Mouse (Mus musculus): Measurements from ENCODE around the gene Naa50.

Naa50 gene

DNA sequence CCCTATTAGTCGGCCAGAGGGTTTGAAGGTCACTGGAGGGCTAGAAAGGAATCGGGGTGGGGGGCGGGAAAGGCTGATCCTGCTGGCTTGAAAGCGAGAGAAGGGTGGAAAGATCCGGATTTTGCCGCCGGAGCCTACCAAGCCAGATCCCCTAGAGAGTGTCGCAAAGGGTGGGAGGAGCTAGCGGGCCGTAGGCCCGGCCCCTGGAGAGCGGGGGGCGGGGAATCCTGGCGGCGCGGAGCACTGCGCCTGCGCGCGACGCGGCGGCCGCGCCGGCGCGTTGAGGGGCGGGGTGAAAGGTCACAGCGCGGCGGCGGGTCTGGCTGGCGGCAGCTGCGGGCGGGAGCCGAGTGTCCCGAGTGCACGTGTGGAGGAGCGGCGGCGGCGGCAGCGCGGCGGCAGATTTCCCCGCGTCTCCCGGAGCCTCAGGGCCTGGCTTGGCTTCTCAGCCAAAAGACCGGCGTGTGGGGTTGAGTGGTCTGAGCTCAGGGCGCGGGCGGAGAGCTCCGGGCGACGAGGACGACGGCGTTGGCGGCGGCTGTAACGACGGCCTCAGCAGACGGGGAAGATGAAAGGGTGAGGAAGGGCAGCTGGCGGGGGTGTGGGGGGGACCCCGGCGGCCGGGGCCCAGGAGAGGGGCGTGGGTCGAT lies at the start of gene Naa50, which contains the start of gene Atp6v1a:
Gene Naa50 (plus strand): TSS at position 295 of the 650 bp plus-strand sequence.
Gene Atp6v1a (minus strand): TSS at position 170 of the 650 bp plus-strand sequence.
- DNase-seq, result peak; percentile 96

DNA sequence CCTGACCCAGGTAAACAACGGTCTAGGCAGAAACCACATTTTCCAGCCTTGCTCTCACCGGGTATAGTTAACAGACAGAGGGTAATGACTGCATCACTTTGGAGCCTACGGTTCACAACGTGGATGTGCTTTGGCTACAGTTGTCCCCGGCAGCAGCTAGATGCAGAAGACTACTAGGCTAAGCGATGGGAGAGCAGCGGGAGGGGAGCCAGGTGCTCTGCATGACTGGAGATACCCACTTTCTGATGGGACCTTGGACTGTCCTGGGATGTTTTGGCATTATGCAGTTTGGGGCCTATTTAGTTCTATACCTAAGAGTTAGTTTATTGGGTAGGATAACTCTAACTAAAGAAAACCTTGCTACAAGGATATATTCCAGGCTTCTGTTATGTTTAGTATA lies 40.3 kb upstream of the Naa50 start:
- no peak for DNase-seq

DNA sequence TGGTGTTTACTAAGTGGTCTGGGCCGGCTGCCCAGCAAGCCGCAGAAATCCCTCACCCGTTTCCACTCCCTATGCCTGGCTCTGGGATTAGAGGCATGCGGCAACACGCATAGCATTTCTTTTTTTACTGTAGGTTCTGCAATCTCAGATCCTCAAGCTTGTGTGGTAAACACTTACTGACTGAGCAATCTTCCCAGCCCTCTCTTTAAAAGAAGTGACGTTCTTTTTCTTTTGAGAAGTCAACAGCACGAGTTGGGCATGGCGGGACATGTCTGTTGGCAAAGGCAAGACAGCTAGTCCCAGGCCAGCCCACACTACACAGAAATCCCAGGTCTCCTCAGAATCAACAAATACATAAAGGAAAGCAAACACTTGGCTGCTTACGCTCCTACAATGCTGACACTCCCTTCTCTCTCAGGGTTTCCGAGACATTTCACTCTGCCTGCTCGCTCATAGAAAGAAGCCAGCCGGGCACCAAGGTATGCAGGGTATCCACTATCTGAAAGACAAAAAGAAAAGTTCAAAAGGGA lies 38.4 kb upstream of the Naa50 start:
- no peak for DNase-seq

DNA sequence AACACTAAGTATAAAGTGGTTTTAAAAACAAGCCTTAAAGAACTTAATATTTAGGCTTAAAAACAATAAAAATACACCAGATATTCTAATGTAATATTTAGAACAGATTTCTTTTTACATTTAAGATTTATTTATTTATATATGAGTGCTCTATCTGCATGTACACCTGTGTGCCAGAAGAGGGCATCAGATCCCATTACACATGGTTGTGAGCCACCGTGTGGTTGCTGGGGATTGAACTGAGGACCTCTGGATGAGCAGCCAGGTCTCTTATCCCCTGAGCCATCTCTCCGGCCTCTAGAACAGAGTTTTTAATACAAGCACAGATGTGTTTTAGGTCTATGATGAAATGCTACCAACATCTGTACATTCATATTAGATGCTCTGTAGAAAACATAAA lies 36.7 kb upstream of the Naa50 start:
- no peak for DNase-seq

DNA sequence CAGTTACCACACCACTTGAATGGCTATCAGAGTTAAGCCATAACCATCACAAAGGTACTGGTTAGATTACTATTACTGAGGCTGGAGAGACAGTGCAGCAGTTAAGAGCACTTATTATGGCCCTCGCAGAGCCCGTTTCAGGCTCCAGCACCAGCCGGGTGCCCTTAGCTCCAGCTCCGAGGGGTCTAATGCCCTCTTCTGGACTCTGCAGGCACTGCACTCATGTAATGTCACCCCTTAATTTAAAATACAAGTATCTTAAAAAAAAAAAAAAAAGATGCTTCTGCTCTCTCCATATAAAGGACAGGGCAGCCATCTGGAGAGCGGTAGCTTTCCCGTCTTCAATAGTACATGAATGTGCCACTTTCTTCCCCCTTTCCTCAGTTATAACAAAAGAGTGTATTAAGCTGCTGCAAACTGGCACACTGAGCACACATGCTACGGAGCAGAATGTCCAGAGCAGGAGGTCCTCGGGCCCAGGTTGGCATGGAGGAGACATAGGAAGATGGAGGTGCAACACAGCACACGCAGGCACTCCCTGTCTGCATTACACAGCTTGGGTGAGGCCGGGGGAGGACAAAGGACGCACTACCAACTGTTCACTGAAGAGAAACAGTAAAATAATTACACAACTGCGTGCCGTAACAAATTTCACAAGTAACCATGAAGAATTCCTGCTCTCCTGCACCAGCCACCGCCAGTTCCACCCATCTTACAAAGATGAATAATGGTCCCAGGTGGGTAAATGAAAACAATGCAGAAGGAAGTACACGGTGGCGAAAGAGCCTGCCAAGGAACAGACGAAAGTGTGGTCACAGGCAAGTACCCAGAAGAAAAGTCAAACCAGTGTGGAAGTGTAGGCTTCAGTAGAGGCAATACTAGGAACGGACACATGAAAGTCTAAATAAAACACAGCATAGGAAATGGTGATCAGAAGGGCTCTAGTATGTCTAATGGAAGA lies 35.5 kb upstream of the Naa50 start:
- DNase-seq, result no peak

DNA sequence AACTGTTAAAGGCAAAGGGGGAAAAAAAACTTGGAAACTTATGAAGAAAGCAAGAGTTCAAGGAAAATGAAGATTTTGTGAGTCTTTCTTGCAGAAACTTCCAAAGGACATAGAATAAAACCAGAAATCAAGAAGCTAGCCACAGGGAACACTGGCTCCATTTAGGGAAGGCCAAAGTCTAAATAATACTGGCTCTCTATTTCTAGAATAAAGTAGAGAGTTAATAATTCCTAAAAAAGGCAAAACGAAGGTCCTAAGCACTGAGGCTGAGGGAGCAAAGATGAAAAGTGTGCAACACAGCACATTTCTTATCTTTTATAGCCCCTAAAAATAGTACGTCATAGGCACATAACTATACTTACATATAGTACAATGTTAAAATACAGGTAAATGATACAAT lies 34.4 kb upstream of the Naa50 start:
- DNase-seq, result no peak

DNA sequence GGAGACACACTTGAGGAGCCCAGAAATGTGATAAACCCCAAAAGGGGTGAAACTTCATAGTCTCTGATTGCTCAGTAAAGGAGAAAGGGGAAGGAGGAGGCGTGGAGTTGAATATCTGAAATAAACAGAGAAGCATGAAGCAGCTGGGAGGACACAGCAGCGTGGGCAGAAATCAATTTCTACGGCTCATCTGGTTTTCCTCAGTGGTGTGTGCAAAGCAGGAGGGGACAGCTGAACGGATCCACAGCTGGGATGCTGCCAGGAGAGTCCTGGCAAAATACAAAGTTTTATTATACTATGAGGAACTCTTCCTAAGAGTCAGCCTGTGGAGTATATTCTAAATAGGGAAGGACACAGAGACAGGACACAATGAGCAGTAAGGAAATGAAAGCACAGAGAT lies 30.6 kb upstream of the Naa50 start:
- DNase-seq, result no peak

DNA sequence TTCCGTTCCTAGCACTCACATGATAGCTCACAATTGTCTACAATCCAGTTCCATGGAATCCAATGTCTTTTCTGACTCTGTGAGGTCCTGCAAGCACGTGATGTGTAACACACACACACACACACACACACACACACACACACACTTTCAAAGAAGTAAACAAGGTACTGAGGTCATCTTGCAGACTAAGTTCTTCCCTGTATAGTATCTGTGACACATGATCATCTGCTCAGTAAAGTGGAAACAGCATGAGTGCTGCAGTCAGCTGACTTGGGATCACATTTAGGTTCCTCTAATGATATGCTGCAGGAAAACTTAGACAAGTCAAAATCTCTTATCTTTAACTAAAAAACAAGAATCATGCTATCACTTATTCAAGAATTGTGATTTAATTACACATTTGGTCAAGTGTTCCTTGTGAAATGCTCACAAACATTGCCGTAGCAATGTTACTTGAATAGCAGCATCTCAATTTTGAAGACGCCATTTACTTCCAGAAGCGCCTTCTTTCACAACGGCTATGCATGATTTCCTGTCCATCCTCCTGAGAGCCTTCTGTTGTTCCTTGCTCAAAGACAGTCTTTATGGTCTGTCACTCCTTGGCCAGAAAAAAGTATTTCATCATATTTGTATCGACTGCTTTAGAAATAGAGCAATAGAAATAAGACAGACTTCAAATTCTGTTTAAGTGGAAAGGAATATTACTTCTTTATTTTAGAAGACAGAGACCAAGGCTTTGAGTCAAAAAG lies 19.7 kb upstream of the Naa50 start:
- DNase-seq, result no peak

DNA sequence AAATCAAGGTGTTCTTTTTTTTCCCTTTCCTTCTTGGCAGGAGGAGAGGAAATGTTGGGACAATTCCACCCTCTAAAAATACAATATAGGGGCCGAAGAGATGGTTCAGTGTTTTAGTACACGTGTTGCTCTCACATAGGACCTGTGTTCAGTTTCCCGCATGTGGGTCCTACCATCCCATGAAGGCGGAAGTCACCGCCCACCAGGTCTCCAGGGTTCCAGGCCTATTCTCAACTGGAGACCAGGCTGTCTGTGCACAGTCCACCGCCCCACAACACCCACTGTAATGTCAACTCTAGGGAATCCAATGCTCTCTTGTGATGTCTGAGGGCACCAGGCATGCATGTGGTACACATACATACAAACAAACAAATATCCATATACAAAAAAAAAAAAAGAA lies 17.5 kb upstream of the Naa50 start:
- DNase-seq, result no peak

DNA sequence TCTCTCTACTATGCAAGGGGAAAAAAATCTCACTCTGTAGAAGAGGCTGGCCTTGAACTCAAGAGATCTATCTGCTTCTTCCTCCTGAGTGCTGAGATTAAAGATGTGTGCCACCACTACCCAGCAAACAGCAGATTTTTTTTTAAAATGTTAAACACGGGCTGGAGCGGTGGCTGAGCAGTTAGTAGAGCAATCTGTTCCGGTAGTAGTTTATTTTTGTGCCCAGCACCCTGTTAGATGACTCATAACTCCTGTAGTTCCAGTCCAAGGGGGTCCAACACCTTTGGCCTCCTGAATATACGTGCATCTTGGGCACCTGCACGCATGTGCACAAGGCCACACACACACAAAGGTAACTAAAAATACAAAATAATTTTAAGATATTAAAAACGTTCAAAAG lies 17.1 kb upstream of the Naa50 start:
- DNase-seq, result no peak

DNA sequence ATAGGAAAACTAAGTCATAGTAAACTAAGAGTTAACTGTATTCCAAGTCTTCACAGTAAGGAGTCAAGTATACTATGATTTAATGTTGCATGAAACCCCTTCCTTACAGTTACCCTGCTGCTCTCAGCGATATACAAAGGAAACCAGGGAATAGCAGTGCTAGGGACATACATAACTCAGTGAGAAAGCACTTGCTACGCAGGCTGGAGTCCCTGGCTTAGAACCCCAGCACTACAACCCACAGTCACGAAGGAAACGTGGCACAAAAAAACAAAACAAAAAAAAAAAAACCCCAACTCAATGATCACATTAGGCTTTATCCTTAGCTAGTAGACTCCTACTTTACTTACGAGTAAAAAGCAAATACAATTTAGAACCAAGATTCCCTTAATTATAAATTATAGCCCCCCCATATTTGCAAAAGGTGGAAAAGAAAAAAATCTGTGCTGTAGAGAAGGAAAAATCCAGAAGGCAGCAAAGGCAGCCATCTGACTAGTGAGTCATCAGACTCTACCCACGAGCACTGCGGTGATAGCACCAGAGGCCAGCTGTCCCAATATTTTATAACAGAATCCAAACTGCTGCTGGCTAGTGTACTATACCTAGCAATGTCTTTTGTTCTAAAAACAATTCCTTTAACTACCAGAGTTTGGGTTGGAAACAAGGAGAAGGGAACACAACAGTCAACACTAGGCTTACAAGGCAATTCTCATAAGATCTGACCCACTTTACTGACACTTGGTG lies 16.5 kb upstream of the Naa50 start:
- no peak for DNase-seq

DNA sequence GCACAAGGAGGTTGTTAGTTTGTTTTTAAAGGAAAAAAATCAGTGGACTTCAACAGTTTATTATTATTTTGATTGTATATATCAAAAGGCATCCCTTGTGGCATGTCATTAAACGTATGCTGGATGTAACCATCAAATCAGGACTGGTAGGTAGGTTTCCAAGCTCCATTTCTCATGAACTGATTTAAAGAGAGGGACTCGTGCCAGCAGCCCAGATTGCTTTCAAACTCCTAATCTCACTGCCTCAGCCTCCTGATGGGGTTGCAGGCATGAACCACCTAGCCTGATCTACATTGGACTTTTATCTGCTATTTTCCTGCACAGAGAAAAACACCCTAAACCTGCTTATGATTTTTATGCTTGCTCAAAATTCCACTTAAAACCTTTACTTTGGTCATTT lies 15.8 kb upstream of the Naa50 start:
- no peak for DNase-seq

DNA sequence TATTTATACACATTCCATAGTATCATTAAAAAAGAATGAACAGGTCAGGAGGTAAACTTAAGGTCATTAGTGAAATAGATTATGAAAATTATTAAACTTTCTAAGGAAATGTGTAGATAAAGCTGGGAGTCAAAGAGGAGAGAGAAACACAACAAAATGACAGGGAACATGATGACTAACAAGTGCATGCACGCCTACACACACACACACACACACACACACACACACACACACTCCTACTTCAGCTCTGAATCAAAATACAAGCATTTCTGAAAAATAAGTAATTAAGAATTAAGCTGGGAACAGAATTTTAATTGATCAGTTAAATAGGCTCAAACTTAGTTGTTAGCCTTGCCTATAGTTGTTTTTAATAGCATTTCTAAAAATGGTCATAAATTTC lies 14.9 kb upstream of the Naa50 start:
- DNase-seq, result no peak

DNA sequence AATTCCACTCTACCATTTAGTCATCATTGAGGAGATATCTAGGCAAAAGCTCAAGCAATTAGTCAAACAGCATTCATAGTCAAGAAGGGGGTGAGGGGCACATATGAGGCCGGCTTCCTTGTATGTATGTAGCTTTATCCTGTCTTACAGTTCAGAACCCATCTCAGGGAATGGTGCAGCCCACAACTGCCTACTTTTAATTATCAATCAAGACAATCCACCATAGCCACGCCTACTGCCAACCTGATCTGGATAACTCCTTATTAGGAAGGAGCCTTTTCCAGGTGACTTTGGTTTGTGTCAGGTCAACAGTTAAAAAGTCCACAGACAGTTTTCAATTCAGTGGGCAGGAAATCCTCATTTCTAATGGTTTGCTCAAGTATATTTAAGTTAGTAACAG lies 14.2 kb upstream of the Naa50 start:
- DNase-seq, result no peak

DNA sequence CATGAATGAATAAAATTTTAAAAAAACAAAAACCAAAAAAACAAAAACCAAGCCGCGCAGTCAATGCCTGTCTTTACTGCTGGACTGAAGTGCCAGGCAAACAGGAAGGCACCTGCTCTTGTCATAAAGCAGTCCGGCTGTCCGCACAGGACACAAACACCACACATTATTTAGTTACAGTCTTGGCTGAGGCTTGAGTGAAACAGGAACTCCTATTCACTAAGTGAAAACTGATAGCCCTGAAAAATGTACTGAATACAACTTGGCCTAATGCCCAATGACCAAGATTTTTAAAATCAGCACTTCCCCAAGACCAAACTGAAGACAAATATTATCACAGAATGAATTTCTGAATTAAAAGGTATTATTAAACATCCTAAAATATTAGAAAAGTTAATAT lies 13.2 kb upstream of the Naa50 start:
- no peak for DNase-seq

DNA sequence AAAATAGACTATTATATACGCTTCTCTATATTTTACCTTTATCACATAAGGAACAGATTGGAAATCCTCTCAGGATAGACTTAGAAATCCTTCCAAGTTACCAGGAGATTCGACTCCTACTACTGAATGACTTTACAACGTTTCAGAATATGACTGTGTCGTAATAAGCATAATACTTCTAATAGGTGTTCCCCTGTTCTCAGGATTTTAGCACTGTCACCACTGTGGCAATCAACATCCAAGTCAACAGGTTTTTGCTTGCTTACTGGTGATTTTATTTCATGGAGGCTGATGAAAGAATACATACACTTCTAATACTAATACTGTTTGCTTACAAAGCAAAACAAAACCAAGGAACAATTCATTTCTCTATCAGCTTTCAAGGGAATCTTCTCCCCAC lies 7.3 kb upstream of the Naa50 start:
- DNase-seq, result no peak

DNA sequence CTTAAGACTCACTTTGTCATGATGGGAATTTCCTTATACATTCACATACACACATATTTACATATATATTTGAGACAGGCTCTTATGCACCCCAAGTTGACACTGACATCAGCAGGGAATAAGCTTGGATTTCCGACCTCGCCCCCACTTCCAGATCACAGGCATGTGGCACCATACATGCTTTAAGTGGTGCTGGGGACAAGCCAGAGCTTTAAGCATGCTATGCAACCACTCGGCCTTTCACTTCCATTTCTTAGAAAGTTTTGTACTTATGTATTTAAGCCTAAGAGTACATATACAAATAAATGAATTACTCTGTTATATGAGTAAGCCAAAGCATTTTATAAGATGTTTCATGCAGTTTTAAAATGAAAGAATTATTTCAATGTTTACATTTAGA lies 6.4 kb upstream of the Naa50 start:
- no peak for DNase-seq

DNA sequence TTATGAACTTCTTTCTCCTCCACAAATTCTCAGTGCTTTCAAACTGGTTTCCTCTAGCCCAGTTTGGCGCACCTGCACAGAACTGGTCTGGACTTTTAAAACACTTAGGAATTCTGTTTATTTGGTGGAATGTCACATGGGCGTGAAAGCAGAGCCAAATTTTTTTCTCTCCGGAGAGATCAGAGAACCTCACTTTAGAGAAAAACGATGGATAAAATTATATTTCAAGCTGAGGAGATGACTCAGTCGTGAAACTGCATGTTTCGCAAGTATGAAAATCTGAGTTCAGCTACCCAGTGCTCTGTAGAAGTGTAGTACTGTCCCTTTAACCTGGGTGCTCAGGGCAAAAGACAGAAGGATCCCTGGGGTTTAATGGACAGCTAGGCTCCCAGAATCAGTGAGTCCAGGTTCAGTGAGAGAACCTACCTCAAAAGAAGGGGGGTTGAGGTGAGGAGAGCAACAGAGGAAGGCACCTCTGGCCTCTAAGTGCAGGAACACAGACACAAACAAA lies 3.1 kb upstream of the Naa50 start:
- no peak for DNase-seq

DNA sequence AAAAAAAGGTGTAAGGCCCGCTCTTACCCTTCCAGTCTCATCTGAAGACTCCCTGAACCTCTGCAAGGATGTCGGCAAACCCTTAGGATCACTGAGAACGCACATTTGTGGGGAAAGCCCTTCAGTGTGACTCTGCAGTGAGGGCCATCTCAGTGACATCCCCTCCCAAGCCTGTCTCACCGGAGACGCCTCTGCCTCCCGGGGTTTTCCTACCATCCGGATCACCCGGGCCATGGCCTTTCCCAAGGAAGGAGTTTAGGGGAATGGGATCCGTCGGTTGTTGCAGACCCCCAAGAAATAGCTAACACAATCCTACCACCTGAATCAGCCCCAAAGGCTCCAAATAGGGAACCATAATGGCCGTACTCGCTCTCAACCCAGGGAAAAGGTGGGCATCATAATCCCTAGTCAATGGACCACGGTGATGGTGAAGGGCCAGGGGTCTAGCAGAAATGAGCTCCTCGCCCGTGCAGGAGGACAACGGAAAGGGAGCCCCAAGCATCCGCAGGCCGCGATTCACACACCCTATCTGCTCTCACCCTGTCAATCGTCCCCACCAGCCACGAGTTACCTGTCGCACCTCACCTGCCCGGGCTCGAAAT lies 1.2 kb upstream of the Naa50 start:
- no peak for DNase-seq

DNA sequence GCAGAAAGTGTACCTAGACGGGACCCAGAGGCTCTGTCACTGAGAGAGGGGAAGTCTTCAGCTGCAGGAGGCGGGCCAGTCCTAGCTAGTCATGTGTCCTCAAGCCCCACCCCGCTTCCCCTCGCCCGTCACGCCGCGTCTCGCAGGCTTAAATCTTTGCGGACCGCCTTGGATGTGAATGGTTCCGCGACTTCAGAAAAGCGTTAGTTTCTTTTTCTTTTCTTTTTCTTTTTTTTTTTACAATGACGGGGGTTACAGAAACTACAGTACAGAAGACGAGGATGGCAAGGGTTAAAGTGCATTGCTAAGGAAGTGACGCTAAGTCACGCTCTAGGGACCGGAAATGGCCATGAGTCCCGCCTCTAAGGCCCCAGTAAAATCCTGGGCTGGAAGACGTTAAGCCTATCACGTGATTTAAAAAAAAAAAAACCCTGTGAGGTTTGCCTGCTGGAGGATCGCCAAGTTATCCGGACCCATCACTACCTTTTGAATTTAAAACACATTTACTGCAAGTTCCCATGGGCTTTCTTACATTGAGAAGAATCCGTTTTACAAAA lies 573 bp upstream of the Naa50 start:
- DNase-seq, result peak; percentile 97

DNA sequence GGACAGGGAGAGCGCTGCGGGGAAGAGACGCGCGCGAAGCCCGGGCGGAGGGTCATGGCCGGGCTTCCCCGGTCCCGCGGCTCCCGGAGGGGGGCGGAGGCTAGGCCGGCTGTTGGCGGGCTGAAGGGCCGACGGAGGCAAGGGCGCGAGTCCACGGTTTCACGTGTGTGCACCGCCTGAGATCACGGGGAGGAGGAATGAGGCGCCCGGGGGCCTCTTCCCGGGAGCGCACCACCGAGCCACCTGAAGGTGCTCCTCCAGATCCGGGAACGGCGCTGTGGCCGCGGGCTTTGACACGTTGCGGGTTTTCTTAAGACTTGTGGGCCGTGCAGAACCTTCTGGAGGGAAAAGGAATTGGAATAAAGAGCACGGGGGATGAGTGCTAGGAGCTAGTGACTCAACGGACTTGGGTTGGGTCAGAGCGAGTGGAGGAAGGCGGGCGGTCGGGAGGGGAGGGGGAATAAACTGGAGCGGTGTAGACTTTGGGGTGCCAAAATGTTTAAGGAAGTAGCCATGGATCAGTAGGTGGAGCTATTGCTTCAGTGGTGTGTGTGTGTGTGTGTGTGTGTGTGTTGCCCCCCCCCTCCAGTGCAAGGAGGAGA lies 657 bp downstream of the Naa50 start:
- peak; percentile 79 for DNase-seq

All from retina, postnatal 1 day (tissue).